Mouse (Mus musculus): ENCODE measurements around the gene Ces2e.
"Not testable (repeated sequence)": the region's sequence is repeated elsewhere in the genome, so short reads cannot be mapped to it uniquely, and the experiment has no call there.

The Ces2e gene

DNA sequence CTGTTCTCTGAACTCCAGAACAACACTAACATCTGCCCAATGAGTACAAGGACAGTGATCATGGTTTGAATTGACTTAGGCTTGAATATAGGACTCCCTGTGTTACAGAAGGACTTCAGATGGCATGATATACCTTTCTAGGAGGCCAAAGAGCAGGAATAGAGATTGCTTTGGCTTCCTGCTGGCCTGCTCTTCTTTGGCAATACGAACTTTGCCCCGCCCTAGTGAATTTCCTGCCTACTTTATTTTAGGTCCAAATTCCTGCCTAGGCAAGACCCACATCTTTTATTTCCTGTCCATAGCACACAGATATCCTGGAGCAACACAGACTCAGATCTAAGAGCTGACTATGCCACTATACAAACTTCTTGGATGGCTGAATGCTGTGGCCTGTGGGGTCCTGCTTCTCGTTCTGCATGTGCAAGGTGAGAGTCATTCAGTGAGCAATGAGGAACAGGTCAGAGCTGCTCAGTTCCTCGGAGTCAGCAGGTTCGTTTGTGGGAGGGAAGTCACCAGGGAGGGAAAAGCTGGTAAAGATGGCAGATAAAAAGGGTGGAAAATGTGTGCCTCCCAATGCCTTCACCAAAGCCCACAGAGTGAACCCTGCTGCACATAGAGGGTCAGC lies at the start of gene Ces2e:
TSS of gene Ces2e (plus strand) at position 289 of the 625 bp plus-strand sequence.
- no peak for DNase-seq (ENCODE audit: low read depth)

DNA sequence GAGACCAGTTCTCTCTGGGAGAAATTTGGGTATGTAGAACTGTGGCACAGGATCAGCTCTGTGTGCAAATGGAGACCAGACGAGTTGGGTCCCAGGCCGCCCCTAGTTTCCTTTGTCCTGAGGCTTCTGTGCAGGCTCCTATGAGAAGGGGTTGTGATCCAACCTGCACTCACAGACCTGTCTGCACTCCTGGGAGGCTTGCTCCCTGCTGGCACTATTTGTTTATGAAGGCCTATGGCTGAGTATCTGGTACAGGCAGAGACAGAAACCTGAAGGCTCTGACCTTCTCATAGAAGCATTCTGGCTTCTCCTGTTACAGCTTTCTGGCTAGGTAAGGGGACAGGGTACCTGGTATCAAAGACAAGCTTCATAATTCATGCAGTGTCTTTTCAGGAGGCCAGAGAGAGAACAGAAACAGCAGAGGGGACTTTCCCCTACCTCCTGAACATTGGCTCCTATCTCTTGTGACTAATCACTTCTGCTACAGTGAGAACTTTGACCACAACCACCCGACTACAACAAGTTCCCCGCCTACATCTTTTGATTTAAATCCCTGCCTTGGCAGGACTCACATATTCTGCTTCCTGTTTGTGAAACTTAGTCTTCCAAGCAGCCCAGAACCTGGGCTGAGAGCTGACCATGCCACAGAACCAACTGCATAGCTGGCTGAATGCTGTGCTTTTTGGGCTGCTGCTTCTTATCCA lies 39.7 kb upstream of the Ces2e start:
- not testable (repeated sequence) for DNase-seq (ENCODE audit: low read depth)

DNA sequence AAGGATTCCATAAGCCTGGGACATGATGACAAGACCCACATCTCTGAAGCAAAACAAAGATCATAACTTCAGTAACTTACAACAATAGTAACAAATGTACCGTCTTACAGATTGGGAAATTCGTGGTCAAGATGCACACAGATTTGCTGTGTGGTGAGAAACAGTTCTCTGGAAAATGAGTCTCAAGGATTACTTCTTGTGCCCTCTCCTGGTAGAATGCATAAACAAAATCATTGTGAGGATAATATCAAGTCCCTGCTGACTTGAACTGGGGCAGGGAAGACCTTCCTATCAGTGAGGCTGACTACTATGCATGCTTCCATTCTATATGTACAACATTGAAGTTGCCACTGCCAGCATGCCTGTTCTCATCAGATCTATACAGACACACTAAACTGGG lies 24.3 kb upstream of the Ces2e start:
- DNase-seq (ENCODE audit: low read depth): peak; percentile 39

GRCm38 (mm10) chr8:104907111-104907510 lies 18.9 kb upstream of the Ces2e start:
- no peak for DNase-seq (ENCODE audit: low read depth)

- not testable (repeated sequence) for DNase-seq (ENCODE audit: low read depth)
Measured at GRCm38 (mm10) chr8:104909021-104909420, 17.0 kb upstream of the Ces2e start.

DNA sequence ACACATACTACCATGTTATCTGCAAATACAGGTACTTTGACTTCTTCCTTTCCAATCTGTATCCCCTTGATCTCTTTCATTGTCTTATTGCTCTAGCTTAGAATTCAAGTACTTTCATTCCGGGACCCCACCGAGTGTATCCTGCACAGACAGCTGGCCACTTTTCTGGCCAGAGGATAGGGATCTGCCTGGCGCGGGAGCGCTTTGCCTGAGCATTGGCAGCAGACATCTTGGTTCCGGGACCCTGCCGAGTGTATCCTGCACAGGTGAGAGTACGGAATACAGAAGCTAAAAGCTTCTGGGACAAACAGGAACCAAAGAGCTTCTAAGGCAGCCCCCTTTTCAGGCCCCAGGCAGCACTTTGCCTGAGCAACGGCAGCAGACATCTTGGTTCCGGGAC lies 16.4 kb upstream of the Ces2e start:
- not testable (repeated sequence) for DNase-seq (ENCODE audit: low read depth)

GRCm38 (mm10) chr8:104927301-104927700 lies 1.2 kb downstream of the Ces2e start:
- DNase-seq (ENCODE audit: low read depth): no peak

- no peak for DNase-seq (ENCODE audit: low read depth)
Measured at GRCm38 (mm10) chr8:104944665-104945064, 18.6 kb downstream of the Ces2e start.

DNA sequence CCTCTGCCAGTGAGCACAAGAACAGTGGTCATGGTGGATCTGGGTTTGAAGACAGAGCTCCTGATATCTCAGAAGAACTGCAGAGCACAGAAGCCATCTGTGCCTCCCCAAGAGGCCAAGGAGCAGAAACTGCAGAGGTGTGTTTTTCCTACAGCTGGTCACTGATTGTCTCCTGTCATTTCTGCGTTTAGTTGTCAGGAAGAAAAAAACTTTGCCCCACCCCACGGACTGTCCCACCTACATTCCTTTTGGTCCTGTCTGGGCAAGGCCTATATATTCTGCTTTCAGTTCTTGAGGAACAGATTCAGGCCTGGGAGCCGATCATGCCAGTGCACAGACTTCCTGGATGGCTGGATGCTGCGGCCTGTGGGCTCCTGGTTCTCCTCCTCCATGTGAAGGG lies 21.0 kb downstream of the Ces2e start, which contains the start of gene Ces2f:
TSS of gene Ces2f (plus strand) at position 301 of the 400 bp plus-strand sequence.
- no peak for DNase-seq (ENCODE audit: low read depth)

- no peak for DNase-seq (ENCODE audit: low read depth)
Measured at GRCm38 (mm10) chr8:104949031-104949430, 23.0 kb downstream of the Ces2e start.

- DNase-seq (ENCODE audit: low read depth): peak; percentile 11
Measured at GRCm38 (mm10) chr8:104961537-104961961, 35.5 kb downstream of the Ces2e start, which contains the start of gene Ces2g. Ces2g (plus strand) TSS chr8:104961718.

GRCm38 (mm10) chr8:104962229-104962901 lies 36.3 kb downstream of the Ces2e start:
- DNase-seq (ENCODE audit: low read depth): no peak

- DNase-seq (ENCODE audit: low read depth): no peak
Measured at GRCm38 (mm10) chr8:104963375-104963894, 37.4 kb downstream of the Ces2e start.

DNA sequence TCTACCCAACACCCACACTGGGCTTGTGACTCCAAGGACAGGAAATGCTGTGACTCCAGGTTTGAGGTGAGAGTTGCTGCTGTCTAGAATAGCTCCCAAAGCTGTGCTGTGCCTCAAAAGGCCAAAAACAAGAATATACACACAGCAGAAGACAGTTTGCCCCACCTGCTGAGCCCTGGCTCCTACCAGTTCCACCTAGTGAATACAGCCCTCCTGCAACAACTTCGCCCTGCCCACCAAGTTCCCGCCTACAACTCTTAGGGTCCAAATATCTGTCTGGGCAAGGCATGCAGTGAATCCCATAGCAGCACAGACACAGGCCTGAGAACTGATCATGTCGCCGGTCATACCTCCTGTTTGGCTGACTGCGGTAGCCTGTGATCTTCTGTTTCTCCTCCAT lies 58.1 kb downstream of the Ces2e start:
- DNase-seq (ENCODE audit: low read depth): no peak
